ENCODE assay signal across 10 mouse cellular contexts in the genomic region with DNA sequence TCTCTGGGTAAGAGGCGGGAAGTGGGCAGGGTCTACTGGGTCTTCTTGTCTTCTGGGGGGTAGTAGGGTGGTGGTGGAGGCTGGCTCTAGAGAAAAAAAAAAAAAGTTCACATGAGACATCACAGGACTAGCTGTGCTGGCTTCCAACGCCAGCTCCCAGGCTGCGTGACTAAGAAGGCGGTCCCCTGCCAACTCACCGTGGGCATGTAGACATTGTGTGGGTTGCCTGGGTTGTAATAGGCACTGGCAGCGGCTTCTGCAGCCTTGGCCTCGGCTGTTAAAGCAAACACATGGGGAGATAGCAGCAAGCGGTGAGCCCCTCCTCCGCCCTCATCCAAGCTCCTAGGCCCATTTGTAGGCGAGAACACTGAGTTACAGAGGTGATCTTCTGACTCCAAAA. TPM values are rescaled to one million over a fixed set of nuclear protein-coding genes. Genes with fewer than 3 reads are reported as not detected.
DNase-seq lines count a peak whose midpoint lies in the region; ATAC-seq and TF ChIP-seq lines count a peak whose summit lies in the region.
"Had no signal": no experiment of that assay in that cellular context is flagged by ENCODE, and none has a peak within 500 bp of the region (broad histone marks: within the 10 kb centered on the region; RNA-seq: fewer than 3 reads in every experiment).

No protein-coding gene starts in this region.

- 0 out of 2 replicates have a peak overlapping the region, but pooled peaks have one; percentile 24 for H3K27ac ChIP-seq in kidney, embryonic 15.5 days
- H3K27ac ChIP-seq in cerebellum, adult 2 months (ENCODE audit: insufficient read depth, low read length) = peak overlapping the region; percentile 53
- peak overlapping the region; percentile 94 for H3K27ac ChIP-seq in layer of hippocampus, adult 2 months
- peak overlapping the region; percentile 72 for H3K27ac ChIP-seq in olfactory bulb, adult 2 months (ENCODE audit: insufficient read depth, low read depth, low read length)
- H3K27ac ChIP-seq in forebrain, embryonic 15.5 days (replicated peaks) = no peak overlapping the region

- TF ChIP-seq POLR2A in cerebellum, adult 2 months (IDR thresholded peaks at IDR 0.05; ENCODE audit: borderline replicate concordance, insufficient read depth, low read length) = no peak
- no peak for TF ChIP-seq POLR2A in olfactory bulb, adult 2 months (IDR thresholded peaks at IDR 0.05; ENCODE audit: insufficient read depth, low read depth, low read length)

- H3K27me3 ChIP-seq in kidney, embryonic 15.5 days = no peaks in the 10 kb centered on the region
- no peaks in the 10 kb centered on the region for H3K27me3 ChIP-seq in cerebellum, adult 2 months (ENCODE audit: control insufficient read depth, insufficient read depth, low read length)
- no peaks in the 10 kb centered on the region for H3K27me3 ChIP-seq in forebrain, embryonic 15.5 days
- H3K27me3 ChIP-seq: Patski had no signal

- no peak overlapping the region for H3K4me3 ChIP-seq in kidney, embryonic 15.5 days (replicated peaks)
- H3K4me3 ChIP-seq in cerebellum, adult 2 months (replicated peaks; ENCODE audit: insufficient read depth, low read depth, low read length) = no peak overlapping the region
- no peak overlapping the region for H3K4me3 ChIP-seq in layer of hippocampus, adult 2 months
- H3K4me3 ChIP-seq in olfactory bulb, adult 2 months (ENCODE audit: insufficient read depth, low read depth, low read length) = no peak overlapping the region
- no peak overlapping the region for H3K4me3 ChIP-seq in forebrain, embryonic 15.5 days

- no peak for DNase-seq in kidney, postnatal 10 days
- peak; percentile 74 to 85 for DNase-seq in cerebellum, adult 2 months
- peak; percentile 81 to 89 for DNase-seq in layer of hippocampus, adult 2 months (ENCODE audit: low spot score in 2 of 2)
- DNase-seq in lung, postnatal 4 days = no peak
- DNase-seq: forebrain, postnatal 0 days had no signal

- no peak overlapping the region for H3K9ac ChIP-seq in kidney, embryonic 15.5 days
- no peak overlapping the region for H3K9ac ChIP-seq in forebrain, embryonic 15.5 days (replicated peaks)
- H3K9ac ChIP-seq: forebrain, postnatal 0 days had no signal

- no peak for ATAC-seq in kidney, embryonic 15.5 days (replicated peaks; ENCODE audit: low FRiP score)
- ATAC-seq in forebrain, embryonic 15.5 days (replicated peaks) = no peak
- ATAC-seq: forebrain, postnatal 0 days; hindbrain, embryonic 16.5 days; Patski had no signal

- WGBS in kidney, embryonic 15.5 days = 84% methylated on average over 10 of the region's 10 CpGs
- WGBS in cerebellum, adult 2 months = 18% methylated on average over 10 of the region's 10 CpGs
- 32% methylated on average over 10 of the region's 10 CpGs for WGBS in olfactory bulb, adult 2 months
- WGBS in forebrain, embryonic 15.5 days = 77% methylated on average over 10 of the region's 10 CpGs

- H3K36me3 ChIP-seq in kidney, embryonic 15.5 days = peaks cover 58% of the 10 kb centered on the region
- H3K36me3 ChIP-seq in forebrain, embryonic 15.5 days = peaks cover 47% of the 10 kb centered on the region

- no peak for TF ChIP-seq CTCF in cerebellum, adult 2 months (IDR thresholded peaks at IDR 0.05; ENCODE audit: borderline replicate concordance, insufficient read depth, low read depth, low read length)
- TF ChIP-seq CTCF in layer of hippocampus, adult 2 months (conservative IDR thresholded peaks at IDR 0.05) = no peak
- no peak for TF ChIP-seq CTCF in olfactory bulb, adult 2 months (IDR thresholded peaks at IDR 0.05; ENCODE audit: insufficient read depth, low read depth, low read length)

- H3K4me1 ChIP-seq in kidney, embryonic 15.5 days = peaks cover 29% of the 10 kb centered on the region
- peaks cover 64% of the 10 kb centered on the region for H3K4me1 ChIP-seq in cerebellum, adult 2 months (ENCODE audit: control insufficient read depth, insufficient read depth, low read length)
- peaks cover 56% of the 10 kb centered on the region for H3K4me1 ChIP-seq in olfactory bulb, adult 2 months (ENCODE audit: control insufficient read depth, insufficient read depth, low read length)
- peaks cover 7% of the 10 kb centered on the region; the same call in 1 of the 2 replicates for H3K4me1 ChIP-seq in forebrain, embryonic 15.5 days

- no peaks in the 10 kb centered on the region for H3K9me3 ChIP-seq in kidney, embryonic 15.5 days (replicated peaks)
- no peaks in the 10 kb centered on the region for H3K9me3 ChIP-seq in forebrain, embryonic 15.5 days

- H3K4me2 ChIP-seq in kidney, embryonic 15.5 days = no peak overlapping the region
- no peak overlapping the region for H3K4me2 ChIP-seq in forebrain, embryonic 15.5 days (replicated peaks)

RNA-seq across cellular contexts. Expression of a gene that starts 1.8 kb away (rescaled TPM):
- polyA plus RNA-seq in kidney, embryonic 15.5 days (2015; fragmentation: Nextera tagmentation; extraction: Ambion mirVana) = 1.3 and 1.5 TPM in 2 replicates
- 3.8 and 5.7 TPM in 2 replicates for polyA plus RNA-seq in cerebellum, adult 2 months (2012; rRNA removed)
- total RNA-seq in layer of hippocampus, adult 2 months (2021) = 1 to 10 TPM; 1.3 to 2.1 TPM
- polyA plus RNA-seq in olfactory bulb, adult 2 months (2012; ENCODE audit: insufficient read depth, insufficient read length, low replicate concordance, missing spikeins) = not detected in 2 replicates
- polyA plus RNA-seq in forebrain, embryonic 15.5 days (2015; fragmentation: Nextera tagmentation; extraction: Ambion mirVana) = 0.70 and 0.80 TPM in 2 replicates

RNA-seq across cellular contexts. Expression of a gene that starts 7.3 kb away (rescaled TPM):
- polyA plus RNA-seq in kidney, embryonic 15.5 days (2015; fragmentation: Nextera tagmentation; extraction: Ambion mirVana) = 82.1 and 101 TPM in 2 replicates
- polyA plus RNA-seq in cerebellum, adult 2 months (2012; rRNA removed) = 509 and 539 TPM in 2 replicates
- 100 to 1,000 TPM; 417 to 440 TPM for total RNA-seq in layer of hippocampus, adult 2 months (2021)
- 339 TPM in 1 of 2 replicates, not detected in the other for polyA plus RNA-seq in olfactory bulb, adult 2 months (2012; ENCODE audit: insufficient read depth, insufficient read length, low replicate concordance, missing spikeins)
- 138 and 144 TPM in 2 replicates for polyA plus RNA-seq in forebrain, embryonic 15.5 days (2015; fragmentation: Nextera tagmentation; extraction: Ambion mirVana)

RNA-seq across cellular contexts. Expression of a gene that starts 47.5 kb away (rescaled TPM):
- 21.4 and 24.6 TPM in 2 replicates for polyA plus RNA-seq in kidney, embryonic 15.5 days (2015; fragmentation: Nextera tagmentation; extraction: Ambion mirVana)
- 4.1 TPM in 2 replicates for polyA plus RNA-seq in cerebellum, adult 2 months (2012; rRNA removed)
- total RNA-seq in layer of hippocampus, adult 2 months (2021) = 1 to 10 TPM; 4.6 to 7.2 TPM
- not detected in 2 replicates for polyA plus RNA-seq in olfactory bulb, adult 2 months (2012; ENCODE audit: insufficient read depth, insufficient read length, low replicate concordance, missing spikeins)
- 7.0 and 7.7 TPM in 2 replicates for polyA plus RNA-seq in forebrain, embryonic 15.5 days (2015; fragmentation: Nextera tagmentation; extraction: Ambion mirVana)

RNA-seq across cellular contexts. Expression of a gene that starts 49.4 kb away (rescaled TPM):
- polyA plus RNA-seq in kidney, embryonic 15.5 days (2015; fragmentation: Nextera tagmentation; extraction: Ambion mirVana) = 37.3 and 40.1 TPM in 2 replicates
- polyA plus RNA-seq in cerebellum, adult 2 months (2012; rRNA removed) = 48.1 and 49.1 TPM in 2 replicates
- 10 to 100 TPM; 26.3 to 30.8 TPM for total RNA-seq in layer of hippocampus, adult 2 months (2021)
- 207 TPM in 1 of 2 replicates, not detected in the other for polyA plus RNA-seq in olfactory bulb, adult 2 months (2012; ENCODE audit: insufficient read depth, insufficient read length, low replicate concordance, missing spikeins)
- polyA plus RNA-seq in forebrain, embryonic 15.5 days (2015; fragmentation: Nextera tagmentation; extraction: Ambion mirVana) = 40.4 and 40.8 TPM in 2 replicates

RNA-seq across cellular contexts. Expression of a gene that starts 51.4 kb away (rescaled TPM):
- polyA plus RNA-seq in kidney, embryonic 15.5 days (2015; fragmentation: Nextera tagmentation; extraction: Ambion mirVana) = 4.5 and 5.4 TPM in 2 replicates
- polyA plus RNA-seq in cerebellum, adult 2 months (2012; rRNA removed) = 7.9 and 9.3 TPM in 2 replicates
- total RNA-seq in layer of hippocampus, adult 2 months (2021) = 1 to 10 TPM; 6.9 to 7.7 TPM
- polyA plus RNA-seq in olfactory bulb, adult 2 months (2012; ENCODE audit: insufficient read depth, insufficient read length, low replicate concordance, missing spikeins) = not detected in 2 replicates
- polyA plus RNA-seq in forebrain, embryonic 15.5 days (2015; fragmentation: Nextera tagmentation; extraction: Ambion mirVana) = 1.6 and 1.9 TPM in 2 replicates

Comparison
In these comparisons a context has a peak if more than half of its experiments do, and no peak if none do; other contexts are left out.
1. DNase-seq: peak in cerebellum, adult 2 months (2 of 2) and layer of hippocampus, adult 2 months (2 of 2); none in kidney, postnatal 10 days (single experiment) and lung, postnatal 4 days (0 of 2).